Mouse (Mus musculus): ENCODE results near the gene Apoa1. TPM values are rescaled to one million over a fixed set of nuclear protein-coding genes. Genes with fewer than 3 reads are reported as not detected.
A peak's percentile ranks its signal among the peaks of the same experiment; 100 is the strongest.

Apoa1 gene
- total RNA-seq (2021), result 1 to 10 TPM in 1 of 2 experiments, under 1 TPM in 1; 0.47 to 8.2 TPM
- long read RNA-seq, experiment 1, result 0 reads
- long read RNA-seq, experiment 2, result 0 reads

GRCm38 (mm10) chr9:46228491-46228890 is at the start of gene Apoa1:
TSS of gene Apoa1 (plus strand) at chr9:46228580.
- no peak for DNase-seq

GRCm38 (mm10) chr9:46178595-46178994 is 49.8 kb upstream of the Apoa1 start:
- no peak for DNase-seq

- DNase-seq, result no peak
Measured at GRCm38 (mm10) chr9:46181297-46181696, 47.1 kb upstream of the Apoa1 start.

- no peak for DNase-seq
Measured at GRCm38 (mm10) chr9:46184542-46184941, 43.8 kb upstream of the Apoa1 start.

GRCm38 (mm10) chr9:46185191-46185590 is 43.2 kb upstream of the Apoa1 start:
- peak; percentile 18 for DNase-seq

- no peak for DNase-seq
Measured at GRCm38 (mm10) chr9:46186387-46186786, 42.0 kb upstream of the Apoa1 start.

- DNase-seq, result no peak
Measured at GRCm38 (mm10) chr9:46188370-46188769, 40.0 kb upstream of the Apoa1 start.

- no peak for DNase-seq
Measured at GRCm38 (mm10) chr9:46188956-46189355, 39.4 kb upstream of the Apoa1 start.

GRCm38 (mm10) chr9:46189381-46189780 is 39.0 kb upstream of the Apoa1 start:
- DNase-seq, result no peak

- DNase-seq, result no peak
Measured at GRCm38 (mm10) chr9:46191234-46191633, 37.1 kb upstream of the Apoa1 start.

GRCm38 (mm10) chr9:46191644-46192043 is 36.7 kb upstream of the Apoa1 start:
- no peak for DNase-seq

- DNase-seq, result no peak
Measured at GRCm38 (mm10) chr9:46192642-46193041, 35.7 kb upstream of the Apoa1 start.

- no peak for DNase-seq
Measured at GRCm38 (mm10) chr9:46194809-46195208, 33.6 kb upstream of the Apoa1 start.

GRCm38 (mm10) chr9:46196699-46197169 is 31.6 kb upstream of the Apoa1 start:
- DNase-seq, result no peak

- no peak for DNase-seq
Measured at GRCm38 (mm10) chr9:46198461-46198860, 29.9 kb upstream of the Apoa1 start.

GRCm38 (mm10) chr9:46198936-46199335 is 29.4 kb upstream of the Apoa1 start:
- DNase-seq, result no peak

GRCm38 (mm10) chr9:46199609-46200008 is 28.8 kb upstream of the Apoa1 start:
- DNase-seq, result no peak

GRCm38 (mm10) chr9:46206834-46207500 is 21.4 kb upstream of the Apoa1 start:
- no peak for DNase-seq

- DNase-seq, result no peak
Measured at GRCm38 (mm10) chr9:46207501-46207869, 20.9 kb upstream of the Apoa1 start.

- no peak for DNase-seq
Measured at GRCm38 (mm10) chr9:46208401-46208974, 19.9 kb upstream of the Apoa1 start.

GRCm38 (mm10) chr9:46210473-46210872 is 17.9 kb upstream of the Apoa1 start:
- no peak for DNase-seq

- DNase-seq, result no peak
Measured at GRCm38 (mm10) chr9:46214276-46214675, 14.1 kb upstream of the Apoa1 start.

- DNase-seq, result no peak
Measured at GRCm38 (mm10) chr9:46214946-46215337, 13.4 kb upstream of the Apoa1 start.

All from gastrocnemius, postnatal 10 days (tissue).